Mouse (Mus musculus) right cerebral cortex, adult 2 months (tissue): ENCODE data around the gene Olfr1239.

Experiments
- DNase-seq, 2 experiments: peaks; one replicate each; pipeline ENCODE4 v3.0.0; 2021 to 2022; ENCODE audit warnings: low spot score in 2 of 2

The Olfr1239 gene

DNA sequence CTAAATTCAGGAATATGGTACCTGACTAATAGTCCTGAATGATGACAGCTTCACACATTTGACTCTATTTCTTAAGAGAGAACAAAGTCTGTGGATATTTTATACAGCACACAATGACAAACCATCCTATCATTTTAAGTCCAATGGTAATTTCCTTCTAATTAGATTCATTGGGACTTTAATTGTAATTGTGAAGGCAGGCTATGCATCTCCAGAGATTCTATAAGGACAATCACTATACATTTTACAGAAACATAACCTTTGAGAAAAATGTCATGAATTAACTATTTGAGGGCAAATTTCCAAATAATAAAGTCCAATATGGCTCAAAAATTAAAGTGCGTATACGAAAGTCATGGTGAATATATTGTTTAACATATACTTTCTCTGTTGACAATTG is at the start of gene Olfr1239:
TSS of gene Olfr1239 (minus strand) at position 101 of the 400 bp plus-strand sequence.
- DNase-seq: no peak

- DNase-seq: no peak
Measured at GRCm38 (mm10) chr2:89442900-89443299, 22.7 kb upstream of the Olfr1239 start, which contains the start of gene Olfr1240. Gene Olfr1240 (minus strand): TSS chr2:89443000.

GRCm38 (mm10) chr2:89414557-89414956 is 5.7 kb downstream of the Olfr1239 start:
- no peak for DNase-seq

DNA sequence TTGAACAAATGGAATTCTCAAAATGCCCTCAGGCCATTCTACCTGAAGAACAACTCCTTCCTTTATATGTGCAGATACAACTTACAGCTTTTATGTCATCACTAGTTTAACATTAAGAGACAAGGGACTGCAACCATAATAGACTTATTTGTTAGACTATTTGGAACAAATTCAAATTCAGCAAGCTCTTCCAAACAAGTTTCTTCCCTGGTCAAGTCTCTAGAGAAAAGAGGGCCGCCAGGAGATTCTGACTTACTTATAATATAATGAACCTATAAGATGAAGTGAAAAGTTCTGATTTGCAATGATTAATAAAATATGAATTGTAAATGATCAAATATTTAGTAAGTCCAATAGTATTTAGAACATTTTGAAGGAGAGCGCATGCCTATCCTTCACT is 10.6 kb downstream of the Olfr1239 start, which contains the start of gene Olfr1238:
TSS of gene Olfr1238 (minus strand) at position 101 of the 400 bp plus-strand sequence.
- no peak for DNase-seq

DNA sequence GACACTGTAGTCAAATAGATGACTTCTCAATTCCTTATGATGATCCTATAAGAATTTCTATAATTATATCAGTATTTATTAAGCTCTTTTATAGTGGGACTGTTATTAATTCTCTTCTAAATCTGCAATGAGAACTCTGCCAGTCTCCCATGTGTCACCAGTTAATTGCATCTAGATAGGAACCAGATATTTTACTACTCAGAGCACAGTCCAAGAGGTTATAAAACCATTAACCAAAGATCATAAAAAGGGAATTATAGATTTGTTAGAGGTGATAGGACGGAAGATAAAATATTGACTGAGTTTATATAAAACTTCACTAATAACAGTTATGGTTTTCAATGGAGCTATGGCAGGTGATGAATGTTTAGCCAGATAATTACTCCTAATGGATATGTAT is 19.3 kb downstream of the Olfr1239 start:
- no peak for DNase-seq
